In genomic region chr5:144276898-144277630, GRCm38 (mm10) we compare ENCODE assay signal across 14 mouse cellular contexts. TPM values are rescaled to one million over a fixed set of nuclear protein-coding genes. Genes with fewer than 3 reads are reported as not detected.
DNase-seq lines count a peak whose midpoint lies in the region; ATAC-seq and TF ChIP-seq lines count a peak whose summit lies in the region.
"Had no signal": no experiment of that assay in that cellular context is flagged by ENCODE, and none has a peak within 500 bp of the region (broad histone marks: within the 10 kb centered on the region; RNA-seq: fewer than 3 reads in every experiment).

No protein-coding gene starts in this region.

- no peak overlapping the region for H3K4me3 ChIP-seq in lung, adult 2 months (replicated peaks; ENCODE audit: extremely low read depth, low read depth, low read length)
- H3K4me3 ChIP-seq in MEL (ENCODE audit: control insufficient read depth in 1 of 2, insufficient read depth in 1 of 2, low read depth in 2 of 2, low read length in 2 of 2), result peak overlapping the region; percentile 19 to 43; a peak in 2 of 4 replicates
- no peak overlapping the region for H3K4me3 ChIP-seq in liver, postnatal 0 days (ENCODE audit: low read depth, low read length)
- H3K4me3 ChIP-seq in stomach, embryonic 14.5 days (ENCODE audit: low read depth, low read length), result no peak overlapping the region
- H3K4me3 ChIP-seq: embryonic facial prominence, embryonic 10.5 days; hindbrain, embryonic 13.5 days had no signal

- peaks cover 0 to 3% of the 10 kb centered on the region in 2 experiments; a peak in 2 of 4 replicates for H3K36me3 ChIP-seq in MEL (ENCODE audit: control insufficient read depth in 1 of 2, insufficient read depth in 2 of 2, low read length in 2 of 2)
- peaks cover 23% of the 10 kb centered on the region for H3K36me3 ChIP-seq in liver, postnatal 0 days (replicated peaks; ENCODE audit: insufficient read depth, low read length)
- H3K36me3 ChIP-seq in stomach, embryonic 14.5 days (ENCODE audit: control insufficient read depth, insufficient read depth, low read length), result no peaks in the 10 kb centered on the region; the same call in none of the 2 replicates

- H3K4me2 ChIP-seq in liver, postnatal 0 days (ENCODE audit: low read depth, low read length), result no peak overlapping the region
- no peak overlapping the region for H3K4me2 ChIP-seq in stomach, embryonic 14.5 days (replicated peaks; ENCODE audit: low read depth, low read length)
- H3K4me2 ChIP-seq: hindbrain, embryonic 13.5 days had no signal

- peak; percentile 46 for DNase-seq in lung, postnatal 36 days
- no peak for DNase-seq in lung, adult 2 months
- peak; percentile 81 for DNase-seq in MEL (ENCODE audit: low read depth, low spot score)
- DNase-seq in liver, postnatal 0 days, result peak; percentile 58
- no peak for DNase-seq in left cerebral cortex, postnatal 4 days
- DNase-seq in kidney, postnatal 4 days, result no peak
- DNase-seq: adrenal gland, postnatal 14 days; cerebellum, adult 18-20 months; kidney, postnatal 25 days; midbrain, embryonic 14.5 days had no signal

- 0 out of 2 replicates have a peak overlapping the region, but pooled peaks have one; percentile 13 for H3K27ac ChIP-seq in MEL (ENCODE audit: control insufficient read depth, low read depth, low read length)
- H3K27ac ChIP-seq in liver, postnatal 0 days (ENCODE audit: low read depth), result no peak overlapping the region
- peak overlapping the region; percentile 11; the same call in 1 of the 2 replicates for H3K27ac ChIP-seq in stomach, embryonic 14.5 days (ENCODE audit: low read length)
- H3K27ac ChIP-seq: embryonic facial prominence, embryonic 10.5 days; hindbrain, embryonic 13.5 days had no signal

- no peak for TF ChIP-seq CTCF in lung, adult 2 months (IDR thresholded peaks at IDR 0.05; ENCODE audit: insufficient read depth, low read length)
- TF ChIP-seq CTCF in MEL (IDR thresholded peaks at IDR 0.05 in 2 of 3, conservative IDR thresholded peaks at IDR 0.05 in 1 of 3; ENCODE audit: control insufficient read depth in 1 of 3, insufficient read depth in 1 of 3, low read depth in 2 of 3, low read length in 3 of 3, poor library complexity in 1 of 3, severe bottlenecking in 1 of 3), result no peak
- TF ChIP-seq CTCF in liver, postnatal 0 days (IDR thresholded peaks at IDR 0.05; ENCODE audit: low read depth), result no peak

- H3K79me2 ChIP-seq in MEL (ENCODE audit: control insufficient read depth, insufficient read depth, low read length, poor library complexity), result no peaks in the 10 kb centered on the region

- H3K9me3 ChIP-seq in MEL (replicated peaks; ENCODE audit: insufficient read depth, low read length), result no peaks in the 10 kb centered on the region
- no peaks in the 10 kb centered on the region for H3K9me3 ChIP-seq in liver, postnatal 0 days (ENCODE audit: low read length)
- no peaks in the 10 kb centered on the region for H3K9me3 ChIP-seq in stomach, embryonic 14.5 days (ENCODE audit: control insufficient read depth, low read depth, low read length)
- H3K9me3 ChIP-seq: embryonic facial prominence, embryonic 10.5 days; hindbrain, embryonic 13.5 days had no signal

- peak in 1 of 2 experiments; percentile 42; a peak in 2 of 4 replicates for TF ChIP-seq EP300 in MEL (IDR thresholded peaks at IDR 0.05; ENCODE audit: low read depth in 1 of 2, low read length in 2 of 2)
- TF ChIP-seq EP300 in liver, postnatal 0 days (IDR thresholded peaks at IDR 0.05; ENCODE audit: low read depth), result no peak

- 71% methylated on average over 17 of the region's 17 CpGs for WGBS in lung, adult 2 months
- 34% methylated on average over 17 of the region's 17 CpGs for WGBS in liver, postnatal 0 days (ENCODE audit: insufficient replicate concordance)
- 87% methylated on average over 17 of the region's 17 CpGs for WGBS in stomach, embryonic 14.5 days

- H3K9ac ChIP-seq in MEL (ENCODE audit: control insufficient read depth, low read depth, low read length, poor library complexity, severe bottlenecking), result peak overlapping the region; percentile 48
- H3K9ac ChIP-seq in liver, postnatal 0 days (replicated peaks), result no peak overlapping the region; the same call in 1 of the 2 replicates
- H3K9ac ChIP-seq in stomach, embryonic 14.5 days (replicated peaks; ENCODE audit: low read depth, low read length), result no peak overlapping the region
- H3K9ac ChIP-seq: hindbrain, embryonic 13.5 days had no signal

- intact Hi-C loops in left cerebral cortex, postnatal 4 days (cut with DNase I), result no loop called here

- no peaks in the 10 kb centered on the region for H3K27me3 ChIP-seq in MEL (ENCODE audit: control insufficient read depth in 1 of 2, insufficient read depth in 2 of 2, low read length in 2 of 2)
- no peaks in the 10 kb centered on the region for H3K27me3 ChIP-seq in liver, postnatal 0 days (ENCODE audit: insufficient read depth, low read length)
- no peaks in the 10 kb centered on the region for H3K27me3 ChIP-seq in stomach, embryonic 14.5 days (ENCODE audit: control insufficient read depth, insufficient read depth, low read length)
- H3K27me3 ChIP-seq: hindbrain, embryonic 13.5 days had no signal

- TF ChIP-seq RAD21 in MEL (IDR thresholded peaks at IDR 0.05; ENCODE audit: low read depth, low read length), result no peak

- peak; percentile 39 for ATAC-seq in liver, postnatal 0 days
- no peak for ATAC-seq in stomach, embryonic 14.5 days (ENCODE audit: insufficient number of reproducible peaks, insufficient read depth, low FRiP score, low read depth)
- no peak for ATAC-seq in frontal cortex, adult (ENCODE audit: low TSS enrichment)

- peaks cover 5% of the 10 kb centered on the region for H3K4me1 ChIP-seq in lung, adult 2 months (ENCODE audit: control insufficient read depth, insufficient read depth, low read length)
- peaks cover 5 to 8% of the 10 kb centered on the region in 2 experiments; a peak in 3 of 4 replicates for H3K4me1 ChIP-seq in MEL (ENCODE audit: control insufficient read depth in 1 of 2, insufficient read depth in 2 of 2, low read length in 2 of 2)
- H3K4me1 ChIP-seq in liver, postnatal 0 days (ENCODE audit: insufficient read depth), result 0 out of 2 replicates have a peak, but pooled peaks cover 6% of the 10 kb centered on the region
- H3K4me1 ChIP-seq in stomach, embryonic 14.5 days (ENCODE audit: control insufficient read depth, insufficient read depth, low read length), result no peaks in the 10 kb centered on the region
- H3K4me1 ChIP-seq: hindbrain, embryonic 13.5 days had no signal

- TF ChIP-seq POLR2A in lung, adult 2 months (IDR thresholded peaks at IDR 0.05; ENCODE audit: borderline replicate concordance, extremely low read depth, low read depth, low read length), result no peak
- no peak for TF ChIP-seq POLR2A in MEL (IDR thresholded peaks at IDR 0.05; ENCODE audit: control insufficient read depth in 1 of 2, insufficient read depth in 1 of 2, low read depth in 1 of 2, low read length in 2 of 2, poor library complexity in 1 of 2)

TF ChIP-seq in MEL, 35 proteins besides CTCF, POLR2A, EP300 and RAD21 (continues in another document):
- no peak for TF ChIP-seq MEF2A (IDR thresholded peaks at IDR 0.05; ENCODE audit: extremely low read depth, insufficient replicate concordance, low read depth, low read length, poor library complexity, severe bottlenecking)
- no peak for TF ChIP-seq GABPA (IDR thresholded peaks at IDR 0.05; ENCODE audit: low read depth, low read length)
- TF ChIP-seq MYB (IDR thresholded peaks at IDR 0.05; ENCODE audit: low read depth, low read length), result no peak
- TF ChIP-seq USF2 (IDR thresholded peaks at IDR 0.05; ENCODE audit: borderline replicate concordance in 1 of 2, insufficient read depth in 1 of 2, low read depth in 1 of 2, low read length in 2 of 2), result no peak
- 0 out of 2 replicates have a peak, but pooled peaks have one; percentile 61 for TF ChIP-seq UBTF (IDR thresholded peaks at IDR 0.05; ENCODE audit: borderline replicate concordance, insufficient read depth, low read depth, low read length)
- TF ChIP-seq ZNF384 (IDR thresholded peaks at IDR 0.05; ENCODE audit: low read depth, low read length), result peak; percentile 43
- no peak for TF ChIP-seq E2F4 (IDR thresholded peaks at IDR 0.05; ENCODE audit: borderline replicate concordance, low read depth, low read length)
- no peak for TF ChIP-seq MXI1 (IDR thresholded peaks at IDR 0.05; ENCODE audit: low read depth, low read length)
- no peak for TF ChIP-seq MAFK (IDR thresholded peaks at IDR 0.05; ENCODE audit: borderline replicate concordance, low read depth, low read length)
- TF ChIP-seq TAL1 (IDR thresholded peaks at IDR 0.05; ENCODE audit: low read length), result no peak
- TF ChIP-seq JUND (IDR thresholded peaks at IDR 0.05; ENCODE audit: low read depth, low read length), result no peak
- peak; percentile 37; the same call in 1 of the 2 replicates for TF ChIP-seq MAZ (IDR thresholded peaks at IDR 0.05; ENCODE audit: low read depth, low read length)
- no peak for TF ChIP-seq HCFC1 (IDR thresholded peaks at IDR 0.05; ENCODE audit: low read depth, low read length)
- 0 out of 2 replicates have a peak, but pooled peaks have one; percentile 28 for TF ChIP-seq RCOR1 (IDR thresholded peaks at IDR 0.05; ENCODE audit: low read depth, low read length)
- TF ChIP-seq SMC3 (IDR thresholded peaks at IDR 0.05; ENCODE audit: low read depth, low read length), result no peak
- no peak for TF ChIP-seq ZMIZ1 (IDR thresholded peaks at IDR 0.05; ENCODE audit: low read depth, low read length)
- no peak for TF ChIP-seq NRF1 (IDR thresholded peaks at IDR 0.05; ENCODE audit: insufficient read depth, low read depth, low read length, poor library complexity, severe bottlenecking)
- no peak for TF ChIP-seq ZC3H11A (IDR thresholded peaks at IDR 0.05; ENCODE audit: low read depth, low read length)
- no peak for TF ChIP-seq TBP (IDR thresholded peaks at IDR 0.05; ENCODE audit: low read depth, low read length)

RNA-seq across cellular contexts. Expression of gene Bri3, which starts 32.8 kb away (rescaled TPM):
- 164 and 182 TPM in 2 replicates for polyA plus RNA-seq in lung, adult 2 months (2012; rRNA removed)
- 16.5 and 21.6 TPM in 2 replicates for total RNA-seq in MEL (2012; rRNA removed)
- polyA plus RNA-seq in MEL (2012; ENCODE audit: insufficient read depth in 1 of 2, insufficient read length in 2 of 2, low read depth in 1 of 2, low replicate concordance in 2 of 2, missing spikeins in 1 of 2), result 10 to 100 TPM in 1 of 2 experiments, not detected in 1; 40.5 TPM
- 51.1 and 53.0 TPM in 2 replicates for polyA plus RNA-seq in liver, postnatal 0 days (2015; fragmentation: Nextera tagmentation; extraction: Ambion mirVana)
- 135 and 137 TPM in 2 replicates for polyA plus RNA-seq in stomach, embryonic 14.5 days (2014; fragmentation: Nextera tagmentation; extraction: Ambion mirVana)
- total RNA-seq in left cerebral cortex, postnatal 4 days (2021), result 10 to 100 TPM; 68.9 to 72.5 TPM

RNA-seq across cellular contexts. Expression of gene Tecpr1, which starts 53.6 kb away (rescaled TPM):
- polyA plus RNA-seq in lung, adult 2 months (2012; rRNA removed), result 107 and 117 TPM in 2 replicates
- total RNA-seq in MEL (2012; rRNA removed), result 6.2 and 7.1 TPM in 2 replicates
- polyA plus RNA-seq in MEL (2012; ENCODE audit: insufficient read depth in 1 of 2, insufficient read length in 2 of 2, low read depth in 1 of 2, low replicate concordance in 2 of 2, missing spikeins in 1 of 2), result 1 to 10 TPM in 1 of 2 experiments, not detected in 1; 9.0 TPM
- polyA plus RNA-seq in liver, postnatal 0 days (2015; fragmentation: Nextera tagmentation; extraction: Ambion mirVana), result 2.1 and 2.5 TPM in 2 replicates
- 17.0 and 18.3 TPM in 2 replicates for polyA plus RNA-seq in stomach, embryonic 14.5 days (2014; fragmentation: Nextera tagmentation; extraction: Ambion mirVana)
- total RNA-seq in left cerebral cortex, postnatal 4 days (2021), result 10 to 100 TPM; 72.6 to 83.1 TPM

Comparison
In these comparisons a context has a peak if more than half of its experiments do, and no peak if none do; other contexts are left out.
1. DNase-seq: peak in lung, postnatal 36 days (single experiment), MEL (single experiment) and liver, postnatal 0 days (single experiment); none in lung, adult 2 months (single experiment), left cerebral cortex, postnatal 4 days (single experiment) and kidney, postnatal 4 days (0 of 2).
2. H3K4me3 ChIP-seq: peak in MEL (2 of 2); none in lung, adult 2 months (single experiment), liver, postnatal 0 days (single experiment) and stomach, embryonic 14.5 days (single experiment).